Mouse (Mus musculus) heart, embryonic 16.5 days (tissue): ENCODE measurements around the gene Lpcat2b. TPM values are rescaled to one million over a fixed set of nuclear protein-coding genes. Genes with fewer than 3 reads are reported as not detected.

ENCODE experiments used
- ATAC-seq: fragments of 200-750 bp; cut with Nextera tagmentation; replicated peaks from 2 replicates; pipeline ENCODE4 v1.8.0; 2017; ENCODE audit warnings: moderate number of reproducible peaks; ENCODE audit not compliant: insufficient read depth, low FRiP score; ENCODE audit errors: extremely low read depth
- H3K27ac ChIP-seq: fragments of 300-500 bp; sonication (generic); 2 replicates; pipeline ENCODE4 v1.5.1; 2014; ENCODE audit warnings: mild to moderate bottlenecking, low read length, control low read depth, moderate library complexity
- H3K27me3 ChIP-seq: fragments of 300-500 bp; sonication (generic); 2 replicates; pipeline ENCODE4 v1.6.1; 2014; ENCODE audit warnings: low read length, mixed read lengths; ENCODE audit not compliant: control insufficient read depth, insufficient read depth
- H3K36me3 ChIP-seq: fragments of 300-500 bp; sonication (generic); 2 replicates; pipeline ENCODE4 v1.6.1; 2014; ENCODE audit not compliant: control insufficient read depth, insufficient read depth
- H3K4me1 ChIP-seq: fragments of 300-500 bp; sonication (generic); 2 replicates; pipeline ENCODE4 v1.6.1; 2014; ENCODE audit warnings: low read length, mixed read lengths; ENCODE audit not compliant: control insufficient read depth, insufficient read depth
- H3K4me2 ChIP-seq: fragments of 300-500 bp; sonication (generic); 2 replicates; pipeline ENCODE4 v1.6.1; 2014; ENCODE audit warnings: low read depth, mild to moderate bottlenecking, control low read depth, low read length
- H3K4me3 ChIP-seq: fragments of 300-500 bp; sonication (generic); 2 replicates; pipeline ENCODE4 v1.5.1; 2014; ENCODE audit warnings: mild to moderate bottlenecking, control low read depth, low read length
- H3K9ac ChIP-seq: fragments of 300-500 bp; sonication (generic); 2 replicates; pipeline ENCODE4 v1.6.1; 2014; ENCODE audit warnings: low read length, control low read depth
- H3K9me3 ChIP-seq: fragments of 300-500 bp; sonication (generic); replicated peaks from 2 replicates; pipeline ENCODE4 v1.6.1; 2016; ENCODE audit warnings: low read length; ENCODE audit not compliant: control insufficient read depth
- WGBS: fragments of 180-500 bp; shearing (Covaris S2); extraction: QIAGEN DNeasy Blood & Tissue Kit; methylation state at CpG from one replicate; pipeline ENCODE4 v1.1.7; 2014; 5-methylcytosine and 5-hydroxymethylcytosine counted together
- polyA plus RNA-seq: library from polyadenylated mRNA; unstranded; fragments of >200 nt; fragmentation: Nextera tagmentation; extraction: Ambion mirVana; gene quantifications from 2 replicates; pipeline ENCODE4 v1.2.1, GENCODE M21; 2015

Lpcat2b gene
- polyA plus RNA-seq, 1 experiment from 2014 or later = not detected

DNA sequence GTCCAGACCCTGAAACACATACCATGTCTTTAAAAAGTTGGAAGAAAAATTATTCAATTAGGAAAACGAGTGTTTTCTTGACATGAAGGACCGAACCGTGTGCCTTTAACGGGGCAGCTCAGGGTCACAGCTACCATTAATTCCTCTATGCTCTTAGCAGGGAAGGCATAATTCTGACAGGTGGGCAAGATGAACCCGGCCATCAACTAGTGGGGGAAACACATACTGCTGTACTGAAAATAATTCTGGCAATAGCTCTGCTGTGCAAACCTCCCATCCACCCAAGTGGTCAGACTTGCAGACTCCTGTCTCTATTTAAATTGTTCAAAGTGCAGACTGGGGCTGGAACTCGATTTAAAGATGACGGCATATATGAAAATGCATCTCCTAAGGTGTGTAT, 7.0 kb downstream of the Lpcat2b start:
- Histone ChIP-seq H3K4me3 (peak overlapping the region; percentile 90), H3K36me3 (no peaks in the 10 kb centered on the region), H3K9me3 (no peaks in the 10 kb centered on the region), H3K27me3 (no peaks in the 10 kb centered on the region), H3K9ac (peak overlapping the region; percentile 97), H3K4me2 (peak overlapping the region; percentile 89), H3K4me1 (peaks cover 7% of the 10 kb centered on the region), H3K27ac (peak overlapping the region; percentile 75)
- ATAC-seq = no peak; the same call in 1 of the 2 replicates
- 19% methylated on average over 7 of the region's 7 CpGs for WGBS

DNA sequence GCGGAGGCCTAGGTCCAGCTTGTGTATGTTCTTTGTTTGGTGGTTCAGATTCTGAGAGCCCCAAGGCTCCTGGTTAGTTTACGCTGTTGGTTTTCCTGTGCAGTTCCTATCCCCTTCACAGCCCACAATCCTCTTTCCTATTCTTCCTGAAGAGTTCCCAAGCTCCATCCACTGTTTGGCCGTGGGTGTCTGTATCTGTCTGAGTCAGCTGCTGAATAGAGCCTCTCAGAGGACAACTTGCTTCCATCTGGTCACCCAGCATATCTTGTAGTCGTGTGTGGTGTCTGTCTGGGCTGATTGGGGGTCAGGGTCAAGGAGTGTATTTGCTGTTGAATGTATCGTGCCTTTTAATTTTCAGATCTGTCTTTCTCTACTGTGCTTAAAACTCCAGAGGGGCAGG, 10.5 kb downstream of the Lpcat2b start:
- no peak overlapping the region for H3K27ac ChIP-seq
- no peak overlapping the region for H3K4me3 ChIP-seq
- ATAC-seq = no peak
- H3K9me3 ChIP-seq = no peaks in the 10 kb centered on the region
- H3K4me2 ChIP-seq = no peak overlapping the region
- H3K9ac ChIP-seq = no peak overlapping the region
- H3K27me3 ChIP-seq = no peaks in the 10 kb centered on the region
- H3K36me3 ChIP-seq = no peaks in the 10 kb centered on the region
- H3K4me1 ChIP-seq = peaks cover 7% of the 10 kb centered on the region
- 72% methylated on average over 5 of the region's 5 CpGs for WGBS

DNA sequence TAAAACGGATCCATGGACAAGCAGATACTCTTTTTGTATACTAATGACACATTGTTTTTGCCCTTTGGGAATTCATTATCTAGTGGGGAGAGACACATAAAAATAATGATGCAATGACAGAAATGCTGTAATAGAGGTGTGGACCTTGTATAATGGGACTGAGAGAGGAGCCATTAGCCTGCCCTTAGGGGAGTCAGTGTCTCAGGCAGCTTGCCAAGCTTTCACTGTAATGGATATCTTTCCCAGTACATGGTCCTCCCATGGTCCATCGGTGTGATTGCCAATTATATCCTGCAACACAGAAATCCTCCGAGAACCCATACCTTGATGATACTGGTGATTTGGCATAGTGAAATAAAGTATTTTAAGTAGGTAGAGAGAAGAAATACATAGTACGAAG, 12.9 kb downstream of the Lpcat2b start:
- Histone ChIP-seq H3K4me3 (no peak overlapping the region), H3K27me3 (no peaks in the 10 kb centered on the region), H3K4me1 (no peaks in the 10 kb centered on the region), H3K9me3 (no peaks in the 10 kb centered on the region), H3K36me3 (no peaks in the 10 kb centered on the region), H3K27ac (no peak overlapping the region), H3K4me2 (no peak overlapping the region), H3K9ac (no peak overlapping the region)
- 81% methylated on average over 4 of the region's 4 CpGs for WGBS
- ATAC-seq = no peak

DNA sequence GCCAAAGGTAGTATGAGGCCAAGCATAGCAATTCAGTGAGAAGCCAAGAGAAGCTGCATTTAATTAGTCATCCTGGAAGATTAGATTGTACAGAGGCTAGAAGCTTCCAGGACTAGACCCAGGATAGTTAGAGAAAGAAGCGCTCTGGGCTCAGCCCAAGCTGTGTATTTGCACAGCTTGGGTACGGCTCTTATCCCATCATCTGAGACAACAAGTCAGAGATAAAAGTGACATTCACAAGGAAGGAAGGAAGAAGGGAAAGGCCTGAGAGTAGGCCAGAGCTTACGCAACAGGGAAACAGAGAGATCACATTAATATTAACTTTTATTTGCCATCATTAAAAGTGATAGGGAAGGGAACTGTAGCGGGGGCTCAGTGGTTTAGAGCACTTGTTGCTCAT, 16.6 kb downstream of the Lpcat2b start:
- no peak for ATAC-seq
- Histone ChIP-seq H3K36me3 (no peaks in the 10 kb centered on the region; the same call in 1 of the 2 replicates), H3K4me3 (no peak overlapping the region), H3K9ac (no peak overlapping the region), H3K27ac (no peak overlapping the region), H3K4me2 (no peak overlapping the region), H3K9me3 (no peaks in the 10 kb centered on the region), H3K27me3 (no peaks in the 10 kb centered on the region), H3K4me1 (no peaks in the 10 kb centered on the region)
- 71% methylated on average over 4 of the region's 4 CpGs for WGBS

DNA sequence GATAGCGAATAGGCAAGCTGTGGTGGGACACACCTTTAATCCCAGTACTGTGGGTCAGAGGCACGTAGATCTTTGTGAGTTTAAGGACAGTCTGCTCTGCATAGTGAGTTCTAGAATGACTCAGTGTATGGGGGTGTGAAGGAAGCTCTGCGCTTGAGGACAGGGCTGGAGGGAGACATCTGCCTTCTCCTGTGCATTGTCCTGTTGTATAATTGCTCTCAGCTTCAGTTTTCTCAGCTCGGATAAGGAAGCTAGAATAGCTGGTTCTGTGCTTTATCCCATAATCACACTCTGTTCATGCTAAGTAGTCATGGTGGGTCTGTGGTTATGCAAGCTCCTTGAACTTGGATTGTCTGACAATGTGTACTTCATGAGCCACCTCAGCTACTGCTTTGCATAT, 17.4 kb downstream of the Lpcat2b start:
- H3K36me3 ChIP-seq = no peaks in the 10 kb centered on the region; the same call in 1 of the 2 replicates
- H3K4me3 ChIP-seq = no peak overlapping the region
- H3K27me3 ChIP-seq = no peaks in the 10 kb centered on the region
- 86% methylated on average over 4 of the region's 4 CpGs for WGBS
- no peaks in the 10 kb centered on the region for H3K4me1 ChIP-seq
- H3K9me3 ChIP-seq = no peaks in the 10 kb centered on the region
- H3K27ac ChIP-seq = no peak overlapping the region
- H3K4me2 ChIP-seq = no peak overlapping the region
- H3K9ac ChIP-seq = no peak overlapping the region
- no peak for ATAC-seq

DNA sequence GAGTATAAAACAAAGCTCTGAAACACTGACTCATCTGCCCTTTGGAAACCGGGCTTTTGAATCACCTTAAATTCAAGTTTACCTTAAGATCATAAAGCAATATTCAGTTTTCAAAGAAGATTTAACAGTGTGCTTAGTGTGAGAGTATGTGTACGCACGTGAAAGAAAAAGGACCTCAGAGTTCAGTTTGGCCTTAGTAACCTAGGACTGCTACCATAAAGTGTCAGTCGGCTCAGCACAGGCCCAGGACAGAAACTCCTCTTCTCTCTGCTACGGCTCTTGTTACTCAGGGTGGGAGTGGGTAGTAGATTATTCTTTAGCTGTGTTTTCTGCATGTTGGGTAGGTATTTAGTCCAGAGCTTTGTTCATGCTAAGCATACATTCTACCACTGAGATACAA, 18.3 kb downstream of the Lpcat2b start:
- no peak overlapping the region for H3K4me3 ChIP-seq
- H3K9ac ChIP-seq = no peak overlapping the region
- H3K9me3 ChIP-seq = no peaks in the 10 kb centered on the region
- H3K4me1 ChIP-seq = no peaks in the 10 kb centered on the region
- no peaks in the 10 kb centered on the region for H3K27me3 ChIP-seq
- H3K27ac ChIP-seq = no peak overlapping the region
- H3K4me2 ChIP-seq = no peak overlapping the region
- ATAC-seq = no peak
- WGBS = 88% methylated on average over 5 of the region's 5 CpGs
- no peaks in the 10 kb centered on the region; the same call in 1 of the 2 replicates for H3K36me3 ChIP-seq

DNA sequence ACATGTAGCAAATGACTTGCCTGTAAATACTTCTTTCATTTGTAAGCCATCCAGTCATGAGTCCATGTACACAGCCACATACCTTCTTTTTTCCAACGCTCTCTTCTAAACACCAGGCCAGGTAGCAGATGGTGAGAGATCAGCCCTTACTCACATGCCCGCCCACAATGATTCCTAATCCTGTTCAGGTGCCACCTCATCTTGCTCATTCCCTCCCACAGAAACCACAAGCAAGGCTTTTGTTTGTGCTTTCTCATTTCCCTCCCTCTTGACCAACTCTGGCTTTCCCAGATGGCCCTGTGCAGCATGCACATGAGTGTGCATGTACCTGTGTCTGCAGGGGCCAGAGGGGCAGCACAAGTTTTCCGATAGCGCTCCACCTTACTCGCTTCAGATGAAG, 18.9 kb downstream of the Lpcat2b start:
- no peak for ATAC-seq

DNA sequence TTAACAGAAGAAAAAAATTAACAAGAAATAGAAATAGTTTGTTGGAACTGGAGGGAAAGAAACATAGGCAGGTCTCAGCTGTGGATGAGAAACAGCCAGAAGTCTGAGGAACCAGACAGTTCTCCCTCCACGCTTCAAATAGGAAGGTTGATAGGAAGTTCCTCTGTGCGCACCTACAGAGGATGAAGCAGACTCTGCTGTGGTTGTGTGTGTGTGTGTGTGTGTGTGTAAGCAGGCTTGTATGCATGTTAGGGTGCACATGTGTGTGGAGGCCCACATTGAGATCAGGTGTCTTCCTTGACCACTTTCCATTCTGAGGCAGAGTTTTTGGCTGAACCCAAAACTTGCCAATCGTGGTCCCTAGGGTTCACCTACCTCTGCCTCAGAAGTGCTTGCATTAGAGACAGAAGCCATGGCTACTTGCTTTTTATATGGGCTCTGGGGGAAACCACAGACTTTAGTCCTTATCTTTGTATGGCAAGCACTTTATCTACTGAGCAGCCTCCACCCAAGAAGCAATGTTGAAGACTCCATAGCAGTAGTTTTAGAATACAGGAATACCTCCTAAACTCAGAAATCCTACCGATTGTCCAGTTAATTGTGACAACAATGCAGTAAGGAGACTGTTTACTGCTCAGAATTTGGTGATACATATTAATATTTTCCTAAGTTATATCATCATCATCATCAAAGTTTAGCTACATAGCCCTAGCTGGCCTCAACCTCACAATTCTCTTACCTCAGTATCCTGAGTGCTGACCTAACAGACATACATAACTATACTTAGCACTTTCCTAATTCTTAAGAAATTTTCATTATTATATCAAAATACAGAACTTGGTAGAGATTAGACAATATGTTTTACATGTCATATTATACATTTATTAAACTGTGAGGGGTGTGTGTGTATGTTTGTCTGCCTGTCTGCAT, 31.1 kb downstream of the Lpcat2b start:
- peaks cover 10% of the 10 kb centered on the region for H3K4me1 ChIP-seq
- no peaks in the 10 kb centered on the region; the same call in 1 of the 2 replicates for H3K36me3 ChIP-seq
- 86% methylated on average over 4 of the region's 4 CpGs for WGBS
- H3K9me3 ChIP-seq = no peaks in the 10 kb centered on the region
- no peak overlapping the region for H3K9ac ChIP-seq
- no peak for ATAC-seq
- H3K27ac ChIP-seq = no peak overlapping the region
- H3K27me3 ChIP-seq = no peaks in the 10 kb centered on the region
- H3K4me2 ChIP-seq = no peak overlapping the region
- H3K4me3 ChIP-seq = no peak overlapping the region

More for the DNA sequence above, 18.9 kb downstream of the Lpcat2b start:
- H3K4me2 ChIP-seq = no peak overlapping the region
- H3K27me3 ChIP-seq = no peaks in the 10 kb centered on the region
- no peaks in the 10 kb centered on the region for H3K9me3 ChIP-seq
- no peak overlapping the region for H3K4me3 ChIP-seq
- H3K4me1 ChIP-seq = no peaks in the 10 kb centered on the region
- H3K9ac ChIP-seq = no peak overlapping the region
- H3K36me3 ChIP-seq = no peaks in the 10 kb centered on the region; the same call in 1 of the 2 replicates
- no peak overlapping the region for H3K27ac ChIP-seq
- 92% methylated on average over 5 of the region's 5 CpGs for WGBS

DNA sequence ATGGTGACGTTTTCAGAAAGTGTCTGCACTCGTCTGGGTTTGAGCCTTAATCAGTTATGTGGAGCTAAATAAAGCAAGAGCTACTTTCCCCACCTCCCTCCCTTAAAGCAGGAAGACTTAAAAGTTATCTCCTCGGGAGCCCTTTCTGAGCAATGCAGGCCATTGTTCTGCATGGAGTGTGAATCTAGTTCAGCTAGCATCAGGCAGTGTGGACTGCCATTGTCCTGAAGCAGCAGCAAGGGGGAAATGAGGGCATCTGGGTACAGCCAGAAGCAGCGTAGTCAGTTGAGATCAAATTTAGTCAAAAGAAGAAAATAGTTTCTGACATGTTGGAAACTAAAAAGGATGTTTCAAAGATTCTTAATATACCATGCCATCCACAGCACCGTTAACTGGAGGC, 35.2 kb downstream of the Lpcat2b start:
- 22% methylated on average over 5 of the region's 5 CpGs for WGBS
- Histone ChIP-seq H3K36me3 (no peaks in the 10 kb centered on the region), H3K4me3 (no peak overlapping the region), H3K9me3 (no peaks in the 10 kb centered on the region), H3K4me2 (no peak overlapping the region), H3K4me1 (peaks cover 10% of the 10 kb centered on the region), H3K9ac (no peak overlapping the region), H3K27me3 (no peaks in the 10 kb centered on the region), H3K27ac (peak overlapping the region; percentile 56)
- no peak for ATAC-seq
